Mouse (Mus musculus) c-Kit-negative CD71-positive TER-119-positive erythroid progenitor cells, embryonic 14.5 days (primary cell): ENCODE results near the gene Reg4.
A peak's percentile ranks its signal among the peaks of the same experiment; 100 is the strongest.

Experiments
- DNase-seq: peaks from one replicate; pipeline ENCODE4 v3.0.0-alpha.2; 2013; ENCODE audit warnings: low read depth, low spot score

The Reg4 gene

DNA sequence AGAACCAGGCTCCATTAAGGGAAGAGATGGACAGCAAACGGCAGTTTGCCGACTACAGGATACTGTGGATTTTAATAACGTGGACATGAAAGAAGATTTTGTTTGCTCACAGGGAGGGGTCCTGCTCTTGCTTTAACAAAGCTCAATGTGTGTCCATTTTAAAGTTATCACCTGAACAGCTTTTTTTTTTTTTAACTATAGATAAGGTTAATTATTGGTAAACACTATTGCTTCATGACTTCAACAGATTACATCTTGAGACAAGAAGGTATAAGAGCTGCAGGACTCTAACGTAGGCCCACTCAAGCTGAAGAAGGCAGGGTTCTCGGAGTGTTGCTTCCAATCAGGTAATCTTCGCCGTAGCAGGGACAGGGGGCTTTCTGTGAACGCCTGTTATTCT is at the start of gene Reg4:
Gene Reg4 (plus strand): TSS at position 301 of the 400 bp plus-strand sequence.
- DNase-seq: no peak

DNA sequence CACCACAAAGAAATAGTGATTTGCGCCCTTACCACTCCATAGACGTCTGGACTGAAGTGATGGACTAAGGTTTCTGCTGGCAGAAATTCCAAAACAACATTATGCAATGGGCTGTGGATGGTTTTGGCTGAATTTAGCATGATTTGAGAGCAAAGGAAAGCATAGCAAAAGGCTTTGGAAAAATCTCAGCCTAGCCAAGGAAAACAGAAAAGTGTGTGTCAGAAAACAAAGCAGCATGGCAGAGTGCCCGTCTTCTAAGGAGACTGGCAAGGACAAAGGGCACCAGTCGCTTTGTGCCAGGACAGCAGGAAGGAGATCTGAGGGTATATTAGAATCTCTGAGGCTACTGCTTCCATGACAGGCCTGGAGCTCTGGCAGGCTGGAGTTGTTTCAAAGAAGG is 43.6 kb upstream of the Reg4 start:
- DNase-seq: no peak

DNA sequence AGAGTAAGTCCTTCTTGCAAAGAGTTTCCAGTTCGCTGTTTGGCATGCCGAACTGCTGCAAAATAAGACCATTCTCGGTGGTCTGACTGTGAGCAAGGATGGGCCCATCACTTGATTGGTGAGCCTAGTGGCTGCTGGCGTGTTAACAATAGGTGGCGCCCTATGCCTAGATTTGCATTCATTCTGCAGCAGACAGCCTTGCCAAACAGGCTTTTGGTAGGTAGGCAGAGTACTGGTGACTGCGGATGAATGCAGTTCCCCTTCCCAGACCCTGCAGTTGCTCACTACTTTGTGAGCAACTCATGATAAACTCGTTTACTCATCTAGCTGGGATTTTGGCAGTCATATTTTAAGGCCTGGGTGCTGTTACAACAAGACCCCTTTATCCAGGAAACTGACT is 41.2 kb upstream of the Reg4 start:
- no peak for DNase-seq

DNA sequence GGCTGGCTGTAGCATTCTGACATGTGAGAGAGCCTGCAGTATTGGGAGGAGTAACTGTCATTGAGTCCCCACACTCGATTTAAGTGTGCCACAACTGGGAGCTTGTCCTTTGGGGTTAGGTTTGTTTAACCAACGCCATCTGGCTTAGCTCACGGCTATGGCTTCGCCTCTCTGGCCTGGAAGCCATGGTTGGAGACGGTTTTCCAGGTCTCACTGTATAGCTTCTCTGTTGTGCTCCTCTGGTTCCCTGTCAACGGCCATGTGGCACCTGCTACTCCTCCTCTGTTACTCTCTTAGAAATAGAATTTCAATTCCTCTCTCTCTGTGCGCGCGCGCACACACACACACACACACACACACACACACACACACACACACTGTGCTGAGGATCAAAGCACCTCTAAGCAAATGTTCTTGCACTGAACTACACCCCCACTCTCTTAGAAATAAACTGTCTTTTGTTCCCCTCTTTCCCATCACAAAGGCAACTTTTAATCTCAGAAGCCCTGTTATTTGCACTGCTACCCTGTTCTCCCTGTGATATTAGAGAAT is 36.7 kb upstream of the Reg4 start:
- no peak for DNase-seq

DNA sequence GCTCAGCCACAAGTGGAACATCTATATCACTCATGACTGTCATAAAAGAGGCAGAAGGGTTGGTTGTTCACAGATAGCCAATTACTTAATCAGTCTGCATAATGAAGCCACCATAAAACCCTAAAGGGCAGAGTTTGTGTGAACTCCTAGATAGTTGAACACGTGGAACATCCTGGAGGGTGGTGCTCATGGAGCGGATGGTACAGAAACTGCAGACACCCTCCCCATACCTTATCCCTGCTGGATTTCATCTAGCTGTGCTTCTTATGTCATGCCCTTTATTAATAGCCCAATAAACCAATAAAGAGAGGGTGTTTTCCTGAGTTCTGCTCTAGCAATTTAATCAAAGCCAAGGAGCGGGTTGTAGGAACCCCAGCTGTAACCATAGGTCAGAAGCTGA is 34.2 kb upstream of the Reg4 start:
- no peak for DNase-seq

DNA sequence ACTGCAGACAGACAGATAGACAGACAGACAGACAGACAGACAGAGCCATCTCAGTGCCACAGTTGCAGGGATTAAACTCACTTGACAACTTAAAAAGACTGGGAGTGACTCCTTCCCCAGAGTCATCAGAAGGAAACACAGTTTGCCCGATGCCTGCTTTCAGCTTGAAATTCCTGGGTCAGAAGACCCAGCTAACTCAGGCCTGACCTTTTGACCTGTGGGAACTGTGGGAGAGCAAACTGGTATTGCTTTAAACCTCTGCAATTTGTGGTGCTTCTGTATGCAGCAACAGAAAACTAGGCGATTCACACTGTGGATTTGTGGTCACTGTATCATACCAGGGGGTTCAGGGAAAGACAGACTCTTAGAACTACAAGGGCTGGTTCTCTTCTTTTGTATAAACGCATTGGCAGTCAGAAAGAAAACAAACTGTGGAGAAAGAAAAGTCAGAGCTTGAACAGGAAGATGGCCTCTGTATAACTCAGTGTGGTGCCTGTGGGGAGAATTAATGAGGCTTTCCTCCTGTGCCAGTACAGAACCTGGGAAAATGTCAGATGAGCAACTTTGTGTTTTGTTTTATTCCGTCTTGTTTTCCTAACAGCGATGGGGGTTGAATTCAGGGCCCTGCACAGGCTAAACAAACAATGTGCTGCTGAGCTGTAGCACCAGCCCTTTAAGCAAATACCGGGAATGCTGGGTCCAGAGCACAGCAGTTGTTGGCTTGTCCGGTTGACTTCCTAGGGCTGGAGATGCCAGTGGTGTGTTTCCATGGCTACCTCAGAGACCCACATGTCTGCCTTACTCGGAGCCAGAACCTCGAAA is 24.0 kb upstream of the Reg4 start:
- no peak for DNase-seq

DNA sequence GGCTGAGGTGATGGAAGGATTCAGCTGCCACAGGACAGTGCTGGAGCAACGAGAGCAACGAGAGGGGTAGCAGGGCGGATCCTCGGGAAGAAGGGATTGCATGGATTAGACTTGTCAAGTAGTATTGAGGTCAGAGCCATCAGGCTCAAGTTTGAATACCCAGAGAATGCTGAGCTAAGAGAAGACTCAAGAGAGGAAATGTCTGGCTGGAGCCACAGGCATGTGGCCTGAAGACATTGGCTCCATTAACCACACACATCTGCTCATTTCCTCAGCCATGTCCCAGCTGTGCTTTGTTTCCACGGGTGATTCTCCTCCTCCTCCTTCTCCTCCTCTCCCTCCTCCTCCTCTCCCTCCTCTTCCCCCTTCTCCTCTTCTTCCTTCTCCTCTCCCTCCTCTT is 22.2 kb upstream of the Reg4 start:
- no peak for DNase-seq

DNA sequence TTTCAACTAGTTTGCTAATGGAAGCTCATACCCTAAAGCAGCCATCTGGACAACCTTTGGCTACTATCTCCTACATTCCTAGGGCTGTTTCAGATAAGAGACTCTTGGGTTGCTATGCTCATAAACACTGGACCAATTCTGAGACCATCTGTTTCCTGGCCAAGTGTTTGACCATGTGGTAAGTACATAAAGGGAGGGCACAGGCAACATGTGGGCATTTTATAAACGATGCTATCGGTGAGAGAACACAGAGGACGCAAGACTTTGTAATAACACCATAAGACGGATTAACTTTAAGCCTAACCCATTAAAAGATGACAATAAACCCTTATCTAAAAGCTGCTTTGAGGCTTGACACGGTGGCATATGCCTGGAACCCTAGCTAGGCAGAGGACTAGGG is 18.7 kb upstream of the Reg4 start:
- no peak for DNase-seq

DNA sequence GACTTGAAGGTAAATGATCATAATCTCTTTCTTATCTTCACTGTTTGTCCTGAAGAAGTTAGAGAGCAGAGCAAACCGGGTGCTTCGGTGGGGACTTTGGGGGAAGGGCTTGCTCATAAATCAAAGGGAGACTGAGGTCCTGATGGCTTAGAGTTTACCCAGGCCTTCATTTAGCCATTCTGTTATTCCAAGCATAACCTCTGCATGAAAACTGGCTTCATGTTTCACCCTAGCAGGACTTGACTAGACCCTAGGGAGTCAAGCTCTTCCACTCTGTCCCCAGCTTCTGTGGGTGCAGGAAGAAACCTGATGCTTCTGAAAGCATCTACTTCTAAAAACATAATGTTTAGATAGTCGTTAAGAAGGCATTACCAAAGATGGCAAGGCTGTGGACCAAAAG is 15.0 kb upstream of the Reg4 start:
- DNase-seq: no peak

DNA sequence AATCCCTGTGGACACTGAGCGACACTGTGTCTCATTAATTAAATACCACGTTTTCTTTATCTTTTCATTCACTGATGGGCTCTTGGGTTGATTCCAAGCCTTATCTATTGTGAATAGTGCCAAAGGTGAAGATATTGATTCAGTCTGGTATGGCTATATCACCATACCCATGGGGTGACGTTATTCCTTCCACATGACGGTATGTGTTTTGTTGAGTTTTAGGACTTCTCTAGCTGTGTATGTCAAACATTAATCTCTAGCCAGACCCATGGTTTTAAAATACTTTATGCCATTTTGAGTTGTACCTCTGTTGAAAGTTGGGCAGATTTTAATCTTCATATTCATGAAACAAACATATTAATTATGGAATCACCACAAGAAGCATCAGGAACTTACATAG is 12.8 kb upstream of the Reg4 start:
- DNase-seq: no peak

DNA sequence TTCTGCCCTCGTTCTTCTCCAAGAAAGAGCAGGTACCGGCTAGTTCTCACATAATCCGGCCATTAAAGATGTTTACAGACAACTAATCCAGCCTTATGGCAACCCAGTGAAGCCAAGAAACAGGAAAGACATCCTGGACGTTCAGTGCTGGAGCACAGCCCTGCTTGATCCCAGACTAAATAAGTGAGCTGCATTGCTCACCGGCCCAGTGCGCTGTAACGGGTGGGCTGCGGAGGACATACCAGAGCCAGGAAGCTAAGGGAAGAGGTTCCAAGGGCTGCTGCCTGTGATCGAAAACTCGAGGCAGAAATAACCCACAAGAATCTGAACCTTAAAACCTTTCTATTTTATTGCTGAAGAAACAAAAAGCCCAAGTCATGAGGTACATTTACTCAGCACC is 11.1 kb upstream of the Reg4 start:
- no peak for DNase-seq

DNA sequence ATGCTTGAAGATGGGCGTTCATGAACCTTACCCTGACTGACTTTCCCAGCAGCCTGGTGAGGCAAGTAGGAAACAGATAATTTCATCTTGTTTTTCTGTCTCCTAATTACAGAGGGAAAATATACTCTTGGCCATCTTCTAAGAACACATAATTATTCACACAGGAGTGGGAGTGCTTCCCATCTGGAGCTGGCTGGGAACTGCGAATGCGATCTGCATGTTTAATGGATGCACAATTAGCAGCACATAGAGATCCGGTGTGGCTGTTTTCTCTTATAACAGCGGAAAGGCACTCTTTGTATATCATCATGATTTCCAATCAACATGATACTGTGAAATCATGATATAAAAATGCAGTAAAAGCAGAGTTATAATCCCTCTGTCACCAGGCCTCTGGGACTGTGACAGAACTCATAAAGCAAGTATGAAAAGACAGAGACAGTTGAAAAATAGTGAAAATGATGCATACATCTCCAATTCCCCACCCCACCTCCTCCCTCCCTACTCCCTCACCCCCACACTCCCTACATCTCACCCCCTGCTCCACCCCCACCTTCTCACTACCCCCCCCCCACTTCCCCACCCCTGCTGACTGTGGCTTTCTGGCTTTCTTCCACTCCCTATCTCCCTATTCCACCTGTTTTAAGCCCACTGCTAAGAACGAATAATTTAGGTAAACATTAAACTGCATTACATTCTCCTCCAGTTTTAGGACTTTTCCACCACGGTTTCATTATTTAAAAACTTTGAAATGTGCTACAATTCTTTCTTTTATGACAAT is 10.5 kb upstream of the Reg4 start:
- DNase-seq: no peak

DNA sequence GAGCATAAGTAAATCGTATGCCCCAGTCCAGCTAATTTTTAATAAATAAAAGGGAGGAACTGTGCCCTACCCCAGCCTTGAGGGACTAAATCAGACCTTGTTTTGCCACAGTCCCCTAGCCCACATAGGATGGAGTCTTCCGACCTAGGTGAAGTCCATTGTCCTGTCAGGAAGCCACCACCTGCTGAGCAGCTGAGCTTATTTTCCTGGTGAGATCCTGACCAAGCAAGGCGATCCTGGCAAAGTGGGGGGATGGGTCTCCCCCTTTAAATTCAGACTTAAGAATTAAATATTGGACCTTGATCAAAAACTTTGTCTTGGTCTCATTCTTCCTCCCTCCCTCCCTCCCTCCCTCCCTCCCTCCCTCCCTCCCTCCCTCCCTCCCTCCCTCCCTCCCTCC is 5.7 kb upstream of the Reg4 start:
- no peak for DNase-seq

DNA sequence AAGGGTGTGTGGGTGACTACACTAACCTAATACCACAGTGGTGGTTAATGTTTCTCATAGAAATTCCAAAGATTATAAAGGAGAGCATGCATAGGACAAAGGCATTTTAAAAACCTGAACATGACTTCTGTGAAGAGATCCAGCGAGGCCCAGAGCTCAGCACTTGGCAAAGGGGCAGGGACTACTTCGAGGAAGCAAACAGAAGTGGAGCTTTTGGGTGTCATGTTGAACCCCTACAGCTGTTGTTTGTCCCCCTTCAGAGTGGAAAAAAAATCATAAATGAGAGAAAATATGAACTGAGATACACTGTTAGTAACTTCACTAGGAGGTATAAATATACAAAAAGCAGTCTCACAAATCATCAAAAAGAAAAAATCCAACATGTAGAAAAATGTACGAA is 1.3 kb downstream of the Reg4 start:
- DNase-seq: no peak

DNA sequence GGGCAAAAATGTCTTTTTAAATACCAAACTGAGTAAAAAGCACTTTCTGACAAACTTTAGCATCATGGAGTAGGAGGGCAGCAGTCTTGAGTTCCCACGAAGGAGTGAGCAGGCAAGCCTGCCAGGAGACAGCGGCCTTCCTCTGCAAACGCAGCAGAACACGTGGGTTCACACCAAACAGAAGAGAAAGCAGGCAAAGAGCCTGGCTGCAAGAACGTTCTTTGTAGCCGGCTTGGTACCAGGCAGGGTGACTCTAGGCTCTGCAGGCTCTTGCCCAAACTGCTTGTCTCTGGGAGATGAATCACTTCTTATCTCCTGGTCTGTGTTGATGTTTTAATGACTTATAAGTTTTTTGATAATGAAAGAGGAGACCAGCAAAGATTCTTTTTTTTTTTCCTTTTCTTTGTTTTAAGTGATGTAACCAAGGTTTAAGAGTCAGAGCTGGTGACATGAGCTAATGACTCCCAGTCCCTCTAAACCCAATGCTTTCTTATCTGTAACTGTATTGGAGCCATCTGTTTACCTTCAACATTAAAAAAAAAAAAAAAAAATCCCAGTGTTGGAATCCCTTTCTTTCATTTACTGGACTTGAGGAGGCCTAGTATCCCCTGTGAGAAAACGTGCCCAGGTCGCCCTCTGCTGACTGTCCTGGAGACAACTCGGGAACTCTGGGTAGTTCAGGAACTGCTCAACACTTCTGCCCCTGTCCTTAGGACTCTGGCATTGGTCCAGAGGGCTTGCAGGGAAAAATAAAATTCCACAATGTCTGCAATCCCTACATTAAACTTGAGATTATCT is 2.0 kb downstream of the Reg4 start:
- no peak for DNase-seq

DNA sequence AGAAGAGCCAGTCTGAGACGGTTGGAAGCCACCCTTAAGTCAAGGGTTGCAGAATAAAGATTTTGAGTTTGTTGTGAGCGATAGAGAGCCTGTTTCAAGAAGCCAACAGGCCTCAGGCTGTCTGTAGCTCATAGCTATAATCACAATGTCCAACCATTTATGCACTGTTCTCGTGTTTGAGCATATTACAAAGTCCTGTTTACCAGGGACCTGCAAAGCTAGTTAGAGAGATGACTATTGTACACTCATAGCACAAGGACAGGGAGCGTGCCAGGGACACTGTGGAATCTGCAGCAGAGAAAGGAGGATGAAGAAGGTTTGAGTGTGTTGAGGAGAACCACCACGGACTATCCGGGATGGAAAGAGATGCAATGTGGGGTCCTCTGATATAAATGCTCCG is 3.0 kb downstream of the Reg4 start:
- DNase-seq: no peak

DNA sequence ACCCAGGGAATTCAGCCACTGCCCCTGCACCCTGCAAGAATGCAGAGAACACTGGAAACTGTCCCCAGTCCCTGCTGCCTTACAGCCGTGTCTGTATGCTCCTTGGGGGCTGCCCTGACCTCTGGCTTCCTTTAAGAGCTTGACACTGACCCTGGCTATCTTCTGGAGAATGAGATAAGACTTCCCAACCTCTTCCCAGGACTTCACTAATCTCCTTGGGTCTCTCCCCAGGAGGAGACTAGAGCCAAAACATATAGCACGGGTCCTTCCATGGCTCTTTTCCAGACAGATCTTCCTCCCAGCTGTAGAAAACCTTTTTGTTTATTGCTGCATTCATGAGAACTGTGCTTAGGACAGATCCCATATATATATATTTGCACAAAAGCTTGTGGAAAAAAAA is 3.8 kb downstream of the Reg4 start:
- no peak for DNase-seq

DNA sequence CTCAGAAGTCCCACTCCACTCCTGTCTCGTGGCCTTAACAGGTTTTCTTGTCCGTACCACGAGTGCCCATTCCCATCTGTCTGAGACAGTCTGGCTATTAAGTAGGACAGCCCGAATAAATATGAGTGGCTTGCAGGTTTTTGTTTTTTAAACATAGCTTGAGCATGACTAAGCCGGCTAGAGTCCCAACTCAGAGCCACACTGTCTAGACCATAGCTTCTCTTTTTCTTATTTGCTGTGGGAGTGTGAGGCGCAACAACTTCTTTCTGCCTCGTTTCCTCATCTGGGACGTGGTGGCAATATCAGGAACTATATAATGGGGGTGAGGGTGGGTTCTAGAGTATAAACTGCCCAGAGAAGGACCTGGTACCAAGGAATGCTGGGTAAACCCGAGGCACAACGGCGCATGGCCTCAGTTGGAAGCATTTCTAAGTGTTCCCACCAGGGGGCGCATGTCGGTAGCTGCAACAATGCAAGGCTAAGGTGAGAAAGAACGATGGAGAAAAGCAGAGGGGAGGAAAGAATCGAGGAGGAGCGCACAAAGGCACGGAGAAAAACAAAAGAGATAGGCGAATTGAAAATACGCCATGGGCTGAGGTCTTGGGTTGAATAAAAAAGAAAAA is 5.1 kb downstream of the Reg4 start:
- peak; percentile 13 for DNase-seq

DNA sequence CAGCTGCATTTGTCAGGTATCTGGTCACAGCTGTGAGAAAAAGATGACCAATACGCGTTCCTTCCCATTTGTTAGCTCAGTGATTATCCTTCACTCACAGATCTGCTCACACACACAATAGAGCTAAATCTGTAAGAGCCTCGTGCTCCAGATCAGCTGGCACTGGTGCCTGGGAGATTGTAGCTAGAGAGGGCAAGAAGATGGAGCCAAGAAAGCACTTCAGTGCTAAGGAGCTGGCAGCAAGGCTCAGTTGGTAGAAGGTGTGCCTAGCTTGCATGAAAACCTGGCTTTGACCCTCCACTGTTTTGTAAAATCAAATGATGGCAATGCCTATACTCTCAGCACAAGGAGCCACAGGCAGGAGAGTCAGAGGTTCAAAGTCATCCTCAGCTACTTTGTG is 5.8 kb downstream of the Reg4 start:
- DNase-seq: no peak

DNA sequence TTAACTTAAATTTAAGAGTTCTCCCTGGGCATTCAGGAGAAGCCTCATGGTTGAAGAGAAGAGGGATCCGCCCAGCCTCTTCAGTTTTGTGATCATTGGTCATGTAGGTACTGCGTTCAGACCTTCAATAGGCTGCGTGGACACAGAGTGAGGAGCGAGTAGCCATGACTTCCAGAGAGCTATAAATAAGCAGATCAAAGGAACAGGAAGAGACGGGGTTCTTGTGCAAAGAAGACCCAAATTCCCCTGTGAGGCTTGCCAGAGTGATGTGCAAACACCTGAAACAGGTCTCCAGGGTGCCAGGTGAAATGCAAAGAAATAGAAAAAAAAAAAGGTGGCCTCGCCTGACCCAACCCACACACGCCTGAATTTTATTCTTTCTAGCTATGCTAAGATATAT is 8.0 kb downstream of the Reg4 start:
- DNase-seq: no peak

DNA sequence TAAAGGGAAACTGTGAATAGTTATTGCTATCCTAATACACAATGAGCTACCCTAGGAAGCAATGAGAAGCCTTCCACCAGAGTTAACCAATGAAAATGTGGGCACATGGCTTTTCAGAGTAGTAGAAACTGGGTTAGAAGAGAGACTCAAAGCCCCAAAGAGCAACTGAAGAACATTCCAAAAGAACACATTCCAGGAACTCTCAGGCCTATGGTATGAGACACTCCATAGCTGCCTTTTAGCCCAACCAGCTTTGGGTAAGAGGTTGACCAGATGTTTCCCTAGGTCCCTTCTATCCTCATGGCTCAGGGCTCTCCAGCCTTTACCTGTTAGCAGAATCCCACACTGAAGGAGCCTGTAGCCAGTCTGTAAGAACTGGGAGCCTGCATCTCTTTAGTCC is 11.5 kb downstream of the Reg4 start:
- DNase-seq: no peak

DNA sequence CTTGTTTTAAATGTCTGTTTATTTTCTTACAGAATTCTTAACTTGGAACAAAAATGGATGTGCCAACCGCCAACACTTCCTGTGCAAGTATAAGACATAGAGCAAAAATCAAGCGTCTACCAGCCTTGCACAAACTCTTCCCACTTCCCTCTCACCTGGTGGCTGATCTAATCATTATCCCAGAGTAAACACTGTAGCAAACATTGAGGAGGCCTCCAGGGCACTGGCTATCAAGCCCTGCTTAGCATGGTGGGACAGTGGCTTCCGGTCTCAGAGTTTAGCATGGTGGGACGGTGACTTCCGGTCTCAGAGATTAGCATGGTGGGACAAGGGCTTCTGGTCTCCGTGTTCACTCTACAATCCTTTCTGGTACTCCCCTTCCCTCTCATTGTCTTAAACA is 14.3 kb downstream of the Reg4 start:
- no peak for DNase-seq
